In genomic region chr8:88494076-88494475, GRCm38 (mm10) we compare ENCODE assay signal across 34 mouse cellular contexts. TPM values are rescaled to one million over a fixed set of nuclear protein-coding genes. Genes with fewer than 3 reads are reported as not detected.
"Had no signal": no experiment of that assay in that cellular context is flagged by ENCODE, and none has a peak within 500 bp of the region (broad histone marks: within the 10 kb centered on the region; RNA-seq: fewer than 3 reads in every experiment).

No protein-coding gene starts in this region.

- H3K9ac ChIP-seq: heart, embryonic 12.5 days; heart, embryonic 13.5 days; heart, embryonic 15.5 days; hindbrain, embryonic 12.5 days; hindbrain, embryonic 13.5 days; hindbrain, embryonic 14.5 days; hindbrain, embryonic 15.5 days; intestine, embryonic 15.5 days; kidney, embryonic 15.5 days had no signal

- H3K27ac ChIP-seq: heart, embryonic 13.5 days; heart, embryonic 15.5 days; hindbrain, embryonic 12.5 days; hindbrain, embryonic 13.5 days; hindbrain, embryonic 14.5 days; hindbrain, embryonic 15.5 days; hindbrain, postnatal 0 days; intestine, embryonic 15.5 days; kidney, embryonic 15.5 days; kidney, postnatal 0 days had no signal

- H3K9me3 ChIP-seq: heart, embryonic 15.5 days; hindbrain, embryonic 15.5 days; intestine, embryonic 15.5 days; kidney, embryonic 15.5 days had no signal

- H3K27me3 ChIP-seq: heart, embryonic 12.5 days; hindbrain, embryonic 12.5 days; hindbrain, embryonic 13.5 days; hindbrain, embryonic 15.5 days; intestine, embryonic 15.5 days; kidney, embryonic 15.5 days had no signal

- DNase-seq: heart, postnatal 10 days; heart, postnatal 14 days; heart, postnatal 36 days; heart, postnatal 4 days; kidney, adult 11 months; kidney, adult 18-20 months; kidney, adult 2 months; kidney, adult 8-10 months; kidney, adult 9 months; kidney, postnatal 10 days; kidney, postnatal 14 days; kidney, postnatal 25 days; kidney, postnatal 36 days; kidney, postnatal 4 days; layer of hippocampus, adult 9-11 months; layer of hippocampus, postnatal 36 days had no signal

- H3K36me3 ChIP-seq: heart, embryonic 12.5 days; heart, embryonic 13.5 days; heart, embryonic 15.5 days; hindbrain, embryonic 10.5 days; hindbrain, embryonic 12.5 days; hindbrain, embryonic 13.5 days; hindbrain, embryonic 15.5 days; intestine, embryonic 15.5 days; kidney, embryonic 15.5 days had no signal

- ATAC-seq: inflammation-experienced regulatory T-cells, adult 6 months; intestine, embryonic 15.5 days; intestine, embryonic 16.5 days; intestine, postnatal 0 days had no signal

- H3K4me3 ChIP-seq: heart, embryonic 12.5 days; heart, embryonic 13.5 days; heart, embryonic 15.5 days; hindbrain, embryonic 10.5 days; hindbrain, embryonic 12.5 days; hindbrain, embryonic 13.5 days; hindbrain, embryonic 15.5 days; intestine, embryonic 15.5 days; kidney, embryonic 15.5 days; layer of hippocampus, adult 2 months; left cerebral cortex, adult 2 months had no signal

- H3K4me2 ChIP-seq: heart, embryonic 11.5 days; heart, embryonic 12.5 days; heart, embryonic 13.5 days; heart, embryonic 15.5 days; hindbrain, embryonic 12.5 days; hindbrain, embryonic 13.5 days; hindbrain, embryonic 14.5 days; hindbrain, embryonic 15.5 days; intestine, embryonic 15.5 days; kidney, embryonic 15.5 days had no signal

- H3K4me1 ChIP-seq: intestine, embryonic 15.5 days had no signal

RNA-seq across cellular contexts. Expression of gene Nkd1, which starts 27.1 kb away (rescaled TPM):
- polyA plus RNA-seq: inflammation-experienced regulatory T-cells, adult 6 months had no signal
